Mouse (Mus musculus) testis, adult 2 months (tissue): ENCODE measurements at regions not wholly inside any gene's neighbourhood (a gene's known extent, or its start where the extent isn't known, plus 50 kb on each side); places are given as distances from the start of the nearest gene placed in this dataset.

Experiments
- CTCF ChIP-seq: fragments of 200-500 bp; IDR thresholded peaks from 2 replicates; pipeline ENCODE4 v1.5.1; 2012; ENCODE audit warnings: low read depth, mild to moderate bottlenecking, inconsistent platforms, low read length, moderate library complexity; ENCODE audit not compliant: control insufficient read depth, insufficient read depth, insufficient replicate concordance
- POLR2A ChIP-seq: fragments of 200-500 bp; IDR thresholded peaks from 2 replicates; pipeline ENCODE4 v1.6.1; 2012; ENCODE audit warnings: low read depth, mild to moderate bottlenecking, inconsistent platforms, low read length, moderate library complexity; ENCODE audit not compliant: control insufficient read depth

DNA sequence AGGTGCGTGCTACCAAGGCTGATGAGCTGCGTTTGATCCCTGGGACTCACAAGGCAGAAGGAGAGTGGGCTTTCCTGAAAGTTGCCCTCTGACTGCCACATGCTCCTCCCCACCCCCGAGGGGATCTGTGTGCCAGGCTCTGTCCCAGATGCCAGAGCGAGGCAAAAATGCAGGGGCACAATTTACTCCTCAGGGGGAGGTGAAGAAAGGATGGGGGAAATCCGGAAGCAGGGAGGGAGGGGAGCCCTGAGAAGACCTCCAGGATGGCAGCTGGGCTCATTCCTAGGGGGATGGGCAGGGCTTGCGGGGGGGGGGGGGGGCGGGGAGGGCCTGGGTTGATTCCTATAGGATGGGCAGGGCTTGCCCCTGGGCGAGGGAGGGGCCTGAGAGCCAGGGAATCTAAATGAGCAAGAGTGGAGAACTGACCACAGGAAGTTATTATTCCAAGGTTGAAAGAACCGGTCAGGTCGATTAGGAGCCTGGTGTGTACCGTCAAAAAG is 257.5 kb downstream of the Gm49356 start:
- no peak for TF ChIP-seq CTCF
- TF ChIP-seq POLR2A = no peak
